Mouse (Mus musculus) CH12.LX (cell line): ENCODE data around the gene Rae1. TPM values are rescaled to one million over a fixed set of nuclear protein-coding genes. Genes with fewer than 3 reads are reported as not detected.

ENCODE experiments used
- DNase-seq: peaks from one replicate; pipeline ENCODE4 v3.0.0-alpha.2; 2013; ENCODE audit errors: extremely low read depth
- H3K27ac ChIP-seq: 2 replicates; pipeline ENCODE4 v1.5.1; 2012; ENCODE audit warnings: low read depth, mild to moderate bottlenecking, control low read depth, moderate library complexity; ENCODE audit not compliant: insufficient read depth
- H3K27me3 ChIP-seq: replicated peaks from 2 replicates; pipeline ENCODE3; 2012; ENCODE audit warnings: inconsistent platforms
- H3K36me3 ChIP-seq, 2 experiments: replicated peaks in 1 of 2; 2 replicates each; pipeline versions ENCODE3 to v1.6.1; 2012; ENCODE audit warnings: inconsistent platforms in 1 of 2, low read length in 1 of 2, mild to moderate bottlenecking in 1 of 2, mixed read lengths in 1 of 2, moderate library complexity in 1 of 2; ENCODE audit not compliant: control insufficient read depth in 1 of 2, insufficient read depth in 1 of 2
- H3K4me1 ChIP-seq, 2 experiments: 2 replicates each; pipeline ENCODE4 v1.6.1; 2012; ENCODE audit warnings: inconsistent platforms in 1 of 2, moderate library complexity in 1 of 2; ENCODE audit not compliant: insufficient read depth in 2 of 2, control insufficient read depth in 1 of 2
- H3K4me2 ChIP-seq: 2 replicates; pipeline ENCODE4 v1.6.1; 2012; ENCODE audit warnings: low read depth, mild to moderate bottlenecking, control low read depth; ENCODE audit not compliant: poor library complexity, insufficient read depth, severe bottlenecking
- H3K4me3 ChIP-seq, 3 experiments: fragments of 150-350 bp in 1 of 3; sonication (generic) in 1 of 3; replicated peaks in 1 of 3; 2 replicates each; pipeline versions ENCODE3 to v1.5.1; 2011 to 2012; ENCODE audit warnings: low read depth in 2 of 3, low read length in 2 of 3, mild to moderate bottlenecking in 2 of 3, moderate library complexity in 2 of 3, control low read depth in 1 of 3, improper control_type of control experiment in 1 of 3, inconsistent platforms in 1 of 3, mixed read lengths in 1 of 3; ENCODE audit not compliant: poor library complexity in 1 of 3
- H3K79me2 ChIP-seq: replicated peaks from 2 replicates; pipeline ENCODE4 v1.6.1; 2012; ENCODE audit warnings: mild to moderate bottlenecking, moderate library complexity; ENCODE audit not compliant: control insufficient read depth, poor library complexity, insufficient read depth, severe bottlenecking; ENCODE audit errors: extremely low read depth
- H3K9ac ChIP-seq: 2 replicates; pipeline ENCODE4 v1.6.1; 2012; ENCODE audit warnings: low read depth, mild to moderate bottlenecking, control low read depth, moderate library complexity; ENCODE audit not compliant: insufficient read depth
- H3K9me3 ChIP-seq: replicated peaks from 2 replicates; pipeline ENCODE3; 2012; ENCODE audit warnings: low read length, inconsistent platforms, mixed read lengths
- BHLHE40 ChIP-seq: IDR thresholded peaks from 2 replicates; pipeline ENCODE4 v1.6.1; 2011; ENCODE audit warnings: mild to moderate bottlenecking, low read depth, low read length, improper control_type of control experiment
- CHD1 ChIP-seq: IDR thresholded peaks from 2 replicates; pipeline ENCODE4 v1.6.1; 2012; ENCODE audit warnings: low read depth, low read length, improper control_type of control experiment, inconsistent platforms
- E2F4 ChIP-seq: IDR thresholded peaks from 2 replicates; pipeline ENCODE4 v1.6.1; 2011; ENCODE audit warnings: low read depth, low read length, improper control_type of control experiment; ENCODE audit not compliant: insufficient replicate concordance
- EP300 ChIP-seq: IDR thresholded peaks from 2 replicates; pipeline ENCODE4 v1.6.1; 2011; ENCODE audit warnings: low read length, improper control_type of control experiment
- ETS1 ChIP-seq: conservative IDR thresholded peaks from 2 replicates; pipeline ENCODE4 v1.6.1; 2012; ENCODE audit warnings: low read depth, mild to moderate bottlenecking, inconsistent platforms, low read length, improper control_type of control experiment, moderate library complexity
- GABPA ChIP-seq: IDR thresholded peaks from 2 replicates; pipeline ENCODE4 v1.6.1; 2012; ENCODE audit warnings: low read depth, low read length, improper control_type of control experiment, inconsistent platforms; ENCODE audit not compliant: insufficient replicate concordance
- HCFC1 ChIP-seq: IDR thresholded peaks from 2 replicates; pipeline ENCODE4 v1.6.1; 2012; ENCODE audit warnings: low read depth, mild to moderate bottlenecking, inconsistent platforms, low read length, improper control_type of control experiment
- IRF4 ChIP-seq: IDR thresholded peaks from 2 replicates; pipeline ENCODE4 v1.6.1; 2014; ENCODE audit warnings: low read depth, mild to moderate bottlenecking, inconsistent platforms, low read length, improper control_type of control experiment
- MAFK ChIP-seq: IDR thresholded peaks from 2 replicates; pipeline ENCODE4 v1.6.1; 2011; ENCODE audit warnings: low read length, improper control_type of control experiment; ENCODE audit not compliant: insufficient replicate concordance
- MAX ChIP-seq: IDR thresholded peaks from 2 replicates; pipeline ENCODE4 v1.6.1; 2011; ENCODE audit warnings: low read length, improper control_type of control experiment
- MAZ ChIP-seq: IDR thresholded peaks from 2 replicates; pipeline ENCODE4 v1.6.1; 2012; ENCODE audit warnings: low read depth, mild to moderate bottlenecking, inconsistent platforms, low read length, improper control_type of control experiment, moderate library complexity
- MEF2A ChIP-seq: IDR thresholded peaks from 2 replicates; pipeline ENCODE4 v1.6.1; 2014; ENCODE audit warnings: low read depth, mild to moderate bottlenecking, inconsistent platforms, low read length, improper control_type of control experiment, borderline replicate concordance
- MXI1 ChIP-seq: IDR thresholded peaks from 2 replicates; pipeline ENCODE4 v1.6.1; 2011; ENCODE audit warnings: mild to moderate bottlenecking, low read depth, low read length, improper control_type of control experiment
- MYC ChIP-seq: IDR thresholded peaks from 2 replicates; pipeline ENCODE4 v1.6.1; 2011; ENCODE audit warnings: low read depth, mild to moderate bottlenecking, improper control_type of control experiment, low read length
- NELFE ChIP-seq: IDR thresholded peaks from 2 replicates; pipeline ENCODE4 v1.6.1; 2011; ENCODE audit warnings: low read depth, low read length, improper control_type of control experiment
- NRF1 ChIP-seq: IDR thresholded peaks from 2 replicates; pipeline ENCODE4 v1.6.1; 2014; ENCODE audit warnings: low read depth, mild to moderate bottlenecking, inconsistent platforms, low read length, improper control_type of control experiment, moderate library complexity
- PAX5 ChIP-seq: IDR thresholded peaks from 2 replicates; pipeline ENCODE4 v1.6.1; 2012; ENCODE audit warnings: low read length, inconsistent platforms, mixed read lengths
- POLR2A ChIP-seq: IDR thresholded peaks from 2 replicates; pipeline ENCODE4 v1.6.1; 2011; ENCODE audit warnings: low read depth, mild to moderate bottlenecking, improper control_type of control experiment, low read length
- POLR2AphosphoS2 ChIP-seq: IDR thresholded peaks from 2 replicates; pipeline ENCODE4 v1.6.1; 2011; ENCODE audit warnings: low read depth, low read length, improper control_type of control experiment
- RAD21 ChIP-seq: IDR thresholded peaks from 2 replicates; pipeline ENCODE4 v1.6.1; 2011; ENCODE audit warnings: low read depth, mild to moderate bottlenecking, low read length, improper control_type of control experiment, moderate library complexity
- RCOR1 ChIP-seq: conservative IDR thresholded peaks from 2 replicates; pipeline ENCODE4 v1.6.1; 2012; ENCODE audit warnings: low read depth, mild to moderate bottlenecking, inconsistent platforms, low read length, improper control_type of control experiment
- SIN3A ChIP-seq: IDR thresholded peaks from 2 replicates; pipeline ENCODE4 v1.6.1; 2012; ENCODE audit warnings: low read length, improper control_type of control experiment, inconsistent platforms
- SMC3 ChIP-seq: IDR thresholded peaks from 2 replicates; pipeline ENCODE4 v1.6.1; 2011; ENCODE audit warnings: low read depth, low read length, improper control_type of control experiment
- TBP ChIP-seq: conservative IDR thresholded peaks from 2 replicates; pipeline ENCODE4 v1.6.1; 2011; ENCODE audit warnings: low read depth, low read length, improper control_type of control experiment
- TCF12 ChIP-seq: IDR thresholded peaks from 2 replicates; pipeline ENCODE4 v1.6.1; 2014; ENCODE audit warnings: low read depth, mild to moderate bottlenecking, inconsistent platforms, low read length, improper control_type of control experiment
- UBTF ChIP-seq: IDR thresholded peaks from 2 replicates; pipeline ENCODE4 v1.6.1; 2012; ENCODE audit warnings: low read depth, mild to moderate bottlenecking, inconsistent platforms, low read length, improper control_type of control experiment, moderate library complexity
- USF1 ChIP-seq: IDR thresholded peaks from 2 replicates; pipeline ENCODE4 v1.6.1; 2014; ENCODE audit warnings: low read depth, mild to moderate bottlenecking, inconsistent platforms, low read length, improper control_type of control experiment
- USF2 ChIP-seq: conservative IDR thresholded peaks from 2 replicates; pipeline ENCODE4 v1.6.1; 2011; ENCODE audit warnings: low read depth, low read length, improper control_type of control experiment
- ZKSCAN1 ChIP-seq: IDR thresholded peaks from 2 replicates; pipeline ENCODE4 v1.6.1; 2012; ENCODE audit warnings: low read depth, inconsistent platforms, low read length, improper control_type of control experiment, borderline replicate concordance
- ZNF384 ChIP-seq: IDR thresholded peaks from 2 replicates; pipeline ENCODE4 v1.6.1; 2012; ENCODE audit warnings: low read depth, low read length, improper control_type of control experiment, inconsistent platforms
- dilution Hi-C: fragments of 300-500 bp; cut with MboI; formaldehyde crosslinking; loops from 2 replicates; pipeline ENCODE4 v1.14.3; 2020; ENCODE audit warnings: low sequenced_read_pairs; ENCODE audit not compliant: extremely low pct_unique_long_range_greater_than_20kb, extremely low pct_ligation_motif_present
- in situ Hi-C: fragments of 300-500 bp; cut with MboI; formaldehyde crosslinking; loops from 3 replicates; pipeline ENCODE4 v1.14.3; 2019; ENCODE audit warnings: low sequenced_read_pairs, low pct_ligation_motif_present, low pct_unique_long_range_greater_than_20kb, mixed read lengths
- polyA plus RNA-seq: library from polyadenylated mRNA; unstranded; fragments of >175 nt; gene quantifications from 2 replicates; pipeline ENCODE4 v1.2.1, GENCODE M21; 2012; ENCODE audit warnings: low read depth; ENCODE audit not compliant: insufficient read length
- total RNA-seq, 2 experiments: library from RNA; depleted of rRNA; stranded (reverse); fragments of 300-350 nt in 1 of 2; fragments of >200 nt in 1 of 2; gene quantifications; 2 replicates each; pipeline ENCODE4 v1.2.3; 2012 to 2014

The Rae1 gene
- total and polyA plus RNA-seq, 3 experiments: 86.3 to 114 (median 95.0) TPM

DNA sequence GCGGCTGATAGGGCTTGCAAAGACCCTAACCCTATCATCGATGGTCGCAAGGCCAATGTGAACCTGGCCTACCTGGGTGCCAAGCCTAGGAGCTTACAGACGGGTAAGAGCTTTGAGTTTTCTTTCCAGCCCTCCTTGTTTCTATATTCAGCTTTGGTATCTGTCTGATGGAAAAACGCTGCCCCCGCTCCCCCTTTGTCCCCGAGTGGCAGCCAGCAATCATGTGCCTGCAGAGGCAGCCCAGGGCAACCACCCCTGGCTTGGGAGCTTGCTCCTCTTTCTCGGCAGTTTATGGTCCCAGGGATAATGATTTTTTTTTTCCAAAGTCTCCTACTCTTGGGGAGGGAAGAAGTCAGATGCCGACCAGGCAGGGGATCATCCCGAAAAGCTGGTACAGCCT, 22.9 kb downstream of the Rae1 start:
- peaks cover 21% of the 10 kb centered on the region for H3K79me2 ChIP-seq
- H3K4me1 ChIP-seq: peaks cover 64 to 84% of the 10 kb centered on the region in 2 experiments
- peaks cover 6% of the 10 kb centered on the region for H3K27me3 ChIP-seq
- no peak overlapping the region for H3K27ac ChIP-seq
- no peak for DNase-seq
- H3K9me3 ChIP-seq: no peaks in the 10 kb centered on the region
- H3K4me2 ChIP-seq: peak overlapping the region; percentile 70
- peak overlapping the region; percentile 62 for H3K9ac ChIP-seq
- H3K4me3 ChIP-seq: peak overlapping the region; percentile 72 to 87 (median 79)
- in situ Hi-C loops (loop anchor here (25.0 kb wide), 1 partner anchor 139 kb away; the partner anchor contains the start of gene Pck1), dilution Hi-C loops (no loop called here)
- peaks cover 19 to 49% of the 10 kb centered on the region in 2 experiments for H3K36me3 ChIP-seq
- TF ChIP-seq USF1 (no peak), SMC3 (no peak), MXI1 (no peak), UBTF (no peak), TBP (no peak), HCFC1 (no peak), MAFK (no peak), MAX (no peak), MAZ (no peak), POLR2AphosphoS2 (no peak), NELFE (no peak), IRF4 (no peak), MEF2A (no peak), POLR2A (no peak), CHD1 (no peak), USF2 (no peak), RCOR1 (no peak), ZNF384 (no peak)

DNA sequence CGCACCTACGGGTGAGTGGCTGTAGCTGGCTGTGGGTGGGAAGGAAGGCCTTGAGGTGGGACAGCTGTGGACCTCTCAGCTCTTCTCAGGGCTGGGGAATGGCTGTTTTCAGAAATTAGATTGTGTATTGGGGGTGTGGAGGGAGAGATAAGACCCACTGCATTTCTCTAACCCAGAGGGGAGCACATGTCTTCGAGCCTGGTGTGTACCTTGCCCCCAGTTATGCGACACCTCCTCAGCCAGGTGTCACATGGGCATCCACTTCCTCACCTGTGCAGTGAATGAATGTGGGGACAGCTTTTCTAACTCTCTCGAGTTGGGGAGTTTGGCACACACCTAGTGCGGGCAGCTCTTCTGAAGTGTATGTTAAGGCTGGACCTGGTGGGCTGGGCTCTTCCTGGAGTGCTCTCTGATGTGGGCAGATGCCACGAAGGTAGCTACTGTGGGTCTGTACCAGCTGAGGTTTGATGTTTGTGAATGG, 23.5 kb downstream of the Rae1 start:
- H3K79me2 ChIP-seq: peaks cover 21% of the 10 kb centered on the region
- peaks cover 64 to 84% of the 10 kb centered on the region in 2 experiments for H3K4me1 ChIP-seq
- TF ChIP-seq HCFC1 (no peak), MXI1 (no peak), TCF12 (no peak), NRF1 (no peak), ZKSCAN1 (no peak), EP300 (no peak), BHLHE40 (no peak), MAFK (no peak), GABPA (no peak), PAX5 (no peak), POLR2A (no peak), RAD21 (no peak), E2F4 (no peak), SMC3 (no peak), SIN3A (no peak), RCOR1 (no peak), MYC (no peak), MEF2A (no peak), NELFE (no peak), ETS1 (no peak)
- H3K4me2 ChIP-seq: peak overlapping the region; percentile 70
- in situ Hi-C loops (loop anchor here (25.0 kb wide), 1 partner anchor 139 kb away; the partner anchor contains the start of gene Pck1), dilution Hi-C loops (no loop called here)
- no peak for DNase-seq
- H3K9me3 ChIP-seq: no peaks in the 10 kb centered on the region
- peak overlapping the region; percentile 72 to 87 (median 79) for H3K4me3 ChIP-seq
- no peak overlapping the region for H3K27ac ChIP-seq
- peaks cover 22 to 53% of the 10 kb centered on the region in 2 experiments for H3K36me3 ChIP-seq
- H3K27me3 ChIP-seq: peaks cover 6% of the 10 kb centered on the region
- H3K9ac ChIP-seq: peak overlapping the region; percentile 62; the same call in 1 of the 2 replicates
